Mouse (Mus musculus): ENCODE data around the gene 1600002K03Rik. TPM values are rescaled to one million over a fixed set of nuclear protein-coding genes. Genes with fewer than 3 reads are reported as not detected.

1600002K03Rik gene
- polyA plus RNA-seq, 1 experiment: 10.9 TPM

GRCm38 (mm10) chr10:80146568-80147011 is 26.2 kb upstream of the 1600002K03Rik start:
- Histone ChIP-seq H3K4me3 (ENCODE audit: insufficient read depth, low read depth, low read length) (no peak overlapping the region), H3K27ac (replicated peaks; ENCODE audit: low read depth, low read length) (peak overlapping the region; percentile 97), H3K4me1 (ENCODE audit: control insufficient read depth, insufficient read depth, insufficient read length, low read length) (peaks cover 5% of the 10 kb centered on the region; the same call in 1 of the 2 replicates)

- H3K4me1 ChIP-seq (ENCODE audit: control insufficient read depth, insufficient read depth, insufficient read length, low read length): peaks cover 7% of the 10 kb centered on the region
- H3K4me3 ChIP-seq (ENCODE audit: insufficient read depth, low read depth, low read length): peak overlapping the region; percentile 89
- peak overlapping the region; percentile 97 for H3K27ac ChIP-seq (replicated peaks; ENCODE audit: low read depth, low read length)
Measured at GRCm38 (mm10) chr10:80147146-80147718, 25.5 kb upstream of the 1600002K03Rik start.

- Histone ChIP-seq H3K4me1 (ENCODE audit: control insufficient read depth, insufficient read depth, insufficient read length, low read length) (peaks cover 11% of the 10 kb centered on the region), H3K4me3 (ENCODE audit: insufficient read depth, low read depth, low read length) (peak within 1 kb of the TSS; percentile 89), H3K27ac (replicated peaks; ENCODE audit: low read depth, low read length) (peak within 1 kb of the TSS; percentile 97)
Measured at GRCm38 (mm10) chr10:80147719-80148601, 24.8 kb upstream of the 1600002K03Rik start, which contains the start of gene Midn. TSS of gene Midn (plus strand) at chr10:80148272.

GRCm38 (mm10) chr10:80148610-80149290 is 24.0 kb upstream of the 1600002K03Rik start:
- Histone ChIP-seq H3K4me1 (ENCODE audit: control insufficient read depth, insufficient read depth, insufficient read length, low read length) (peaks cover 17% of the 10 kb centered on the region), H3K4me3 (ENCODE audit: insufficient read depth, low read depth, low read length) (peak overlapping the region; percentile 89), H3K27ac (replicated peaks; ENCODE audit: low read depth, low read length) (peak overlapping the region; percentile 90)

GRCm38 (mm10) chr10:80149291-80150225 is 23.2 kb upstream of the 1600002K03Rik start:
- peak overlapping the region; percentile 90 for H3K27ac ChIP-seq (replicated peaks; ENCODE audit: low read depth, low read length)
- H3K4me3 ChIP-seq (ENCODE audit: insufficient read depth, low read depth, low read length): peak overlapping the region; percentile 89
- peaks cover 17% of the 10 kb centered on the region for H3K4me1 ChIP-seq (ENCODE audit: control insufficient read depth, insufficient read depth, insufficient read length, low read length)

- Histone ChIP-seq H3K4me1 (ENCODE audit: control insufficient read depth, insufficient read depth, insufficient read length, low read length) (peaks cover 20% of the 10 kb centered on the region), H3K27ac (replicated peaks; ENCODE audit: low read depth, low read length) (peak overlapping the region; percentile 80), H3K4me3 (ENCODE audit: insufficient read depth, low read depth, low read length) (peak overlapping the region; percentile 86)
Measured at GRCm38 (mm10) chr10:80150226-80151210, 22.2 kb upstream of the 1600002K03Rik start.

GRCm38 (mm10) chr10:80151211-80152034 is 21.3 kb upstream of the 1600002K03Rik start:
- Histone ChIP-seq H3K27ac (replicated peaks; ENCODE audit: low read depth, low read length) (peak overlapping the region; percentile 80), H3K4me1 (ENCODE audit: control insufficient read depth, insufficient read depth, insufficient read length, low read length) (peaks cover 18% of the 10 kb centered on the region), H3K4me3 (ENCODE audit: insufficient read depth, low read depth, low read length) (peak overlapping the region; percentile 86)

GRCm38 (mm10) chr10:80152071-80152872 is 20.5 kb upstream of the 1600002K03Rik start:
- peak overlapping the region; percentile 80 for H3K27ac ChIP-seq (replicated peaks; ENCODE audit: low read depth, low read length)
- peak overlapping the region; percentile 86 for H3K4me3 ChIP-seq (ENCODE audit: insufficient read depth, low read depth, low read length)
- peaks cover 18% of the 10 kb centered on the region for H3K4me1 ChIP-seq (ENCODE audit: control insufficient read depth, insufficient read depth, insufficient read length, low read length)

GRCm38 (mm10) chr10:80152873-80153260 is 19.9 kb upstream of the 1600002K03Rik start:
- Histone ChIP-seq H3K27ac (replicated peaks; ENCODE audit: low read depth, low read length) (peak overlapping the region; percentile 80), H3K4me1 (ENCODE audit: control insufficient read depth, insufficient read depth, insufficient read length, low read length) (peaks cover 19% of the 10 kb centered on the region), H3K4me3 (ENCODE audit: insufficient read depth, low read depth, low read length) (no peak overlapping the region; the same call in 1 of the 2 replicates)

GRCm38 (mm10) chr10:80153713-80154112 is 19.0 kb upstream of the 1600002K03Rik start:
- Histone ChIP-seq H3K27ac (replicated peaks; ENCODE audit: low read depth, low read length) (no peak overlapping the region), H3K4me3 (ENCODE audit: insufficient read depth, low read depth, low read length) (no peak overlapping the region), H3K4me1 (ENCODE audit: control insufficient read depth, insufficient read depth, insufficient read length, low read length) (peaks cover 20% of the 10 kb centered on the region)

- H3K4me3 ChIP-seq (ENCODE audit: insufficient read depth, low read depth, low read length): no peak overlapping the region
- H3K27ac ChIP-seq (replicated peaks; ENCODE audit: low read depth, low read length): no peak overlapping the region
- peaks cover 24% of the 10 kb centered on the region for H3K4me1 ChIP-seq (ENCODE audit: control insufficient read depth, insufficient read depth, insufficient read length, low read length)
Measured at GRCm38 (mm10) chr10:80154384-80154783, 18.4 kb upstream of the 1600002K03Rik start.

GRCm38 (mm10) chr10:80155277-80155676 is 17.5 kb upstream of the 1600002K03Rik start:
- Histone ChIP-seq H3K4me1 (ENCODE audit: control insufficient read depth, insufficient read depth, insufficient read length, low read length) (peaks cover 24% of the 10 kb centered on the region), H3K27ac (replicated peaks; ENCODE audit: low read depth, low read length) (0 out of 2 replicates have a peak overlapping the region, but pooled peaks have one; percentile 4), H3K4me3 (ENCODE audit: insufficient read depth, low read depth, low read length) (no peak overlapping the region)

Measured in brown adipose tissue, adult 24 weeks (tissue).